Mouse (Mus musculus) adrenal gland, adult 10 weeks (tissue): Measurements from ENCODE around the gene Rhox2g. TPM values are rescaled to one million over a fixed set of nuclear protein-coding genes. Genes with fewer than 3 reads are reported as not detected.

ENCODE experiments used
- polyA plus RNA-seq: library from polyadenylated mRNA; stranded (reverse); fragments of 350-450 nt; fragmentation: Illumina TruSeq; extraction: RNeasy Lipid Tissue Mini Kit (QIAGEN cat#74804); gene quantifications from one replicate; pipeline ENCODE4 v1.2.3, GENCODE M21; 2014; ENCODE audit warnings: low read depth, low replicate concordance

The Rhox2g gene
- polyA plus RNA-seq, result not detected

DNA sequence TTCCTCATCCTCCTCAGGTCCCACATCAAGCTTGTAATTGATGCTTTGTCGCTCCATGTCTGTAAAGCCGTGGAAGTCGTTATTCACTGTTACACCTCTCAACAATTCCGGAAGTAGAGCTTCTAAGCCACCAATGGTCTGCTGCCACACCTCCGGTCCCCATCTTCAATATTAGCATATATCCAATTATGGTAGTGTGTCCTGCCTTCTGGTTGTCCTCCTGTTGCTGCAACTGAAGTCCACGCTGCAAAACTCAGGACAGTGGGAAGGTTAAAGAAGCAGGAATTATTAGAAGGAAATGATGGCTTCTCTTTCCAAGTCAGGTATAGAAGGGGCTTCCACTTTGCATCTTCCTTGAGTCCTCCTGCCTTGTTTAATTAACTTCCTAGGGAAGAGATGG is at the start of gene Rhox2g:
Gene Rhox2g, minus strand, starts transcription at position 101 of the 400 bp plus-strand sequence.

GRCm38 (mm10) chrX:37673177-37673576 is 29.9 kb upstream of the Rhox2g start, which contains the start of gene Rhox2h:
TSS of gene Rhox2h (minus strand) at chrX:37673277.

GRCm38 (mm10) chrX:37668664-37669063 is 25.4 kb upstream of the Rhox2g start, which contains the start of gene Rhox3h:
TSS of gene Rhox3h (minus strand) at chrX:37668764.

DNA sequence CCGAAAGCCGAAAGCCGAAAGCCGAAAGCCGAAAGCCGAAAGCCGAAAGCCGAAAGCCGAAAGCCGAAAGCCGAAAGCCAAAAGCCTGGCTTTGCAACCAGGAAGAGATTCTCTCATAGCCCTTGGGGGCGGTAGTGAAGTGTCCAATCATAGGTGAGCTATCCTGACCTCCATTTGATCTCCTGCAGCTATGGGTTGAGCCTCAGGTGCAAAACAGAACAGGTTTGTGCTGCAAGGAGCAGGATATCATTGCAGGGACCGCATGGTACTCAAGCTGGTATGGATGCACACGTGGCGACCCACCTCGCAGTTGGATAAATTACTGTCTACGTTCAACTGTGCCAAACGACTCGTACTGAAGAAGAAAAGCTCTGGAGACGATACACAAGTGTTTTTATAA is 8.0 kb upstream of the Rhox2g start, which contains the start of gene Rhox4g:
Gene Rhox4g, minus strand, starts transcription at position 101 of the 400 bp plus-strand sequence.

DNA sequence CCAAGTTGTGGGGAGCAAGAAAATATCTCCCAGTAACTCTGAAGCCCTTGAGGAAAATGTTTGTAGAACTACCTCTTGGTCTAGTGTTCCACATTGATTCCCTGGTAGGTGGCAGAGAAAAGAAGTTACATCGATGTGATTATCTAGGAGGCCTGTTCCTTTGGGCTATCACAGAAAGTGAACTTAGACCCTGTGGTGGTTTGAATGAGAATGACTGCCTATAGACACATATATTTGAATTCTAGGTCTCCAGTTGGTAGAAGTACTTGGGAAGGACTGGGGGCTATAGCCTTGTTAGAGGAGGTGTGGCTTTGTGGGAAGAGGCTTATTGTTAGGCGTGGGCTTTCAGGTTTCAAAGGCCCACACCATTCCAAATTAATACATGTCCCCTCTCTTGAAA is 14.8 kb downstream of the Rhox2g start, which contains the start of gene Rhox3g:
Gene Rhox3g, minus strand, starts transcription at position 101 of the 400 bp plus-strand sequence.

GRCm38 (mm10) chrX:37607604-37608003 is 35.7 kb downstream of the Rhox2g start, which contains the start of gene Rhox4f:
TSS of gene Rhox4f (minus strand) at chrX:37607704.

Other genes starting within 250 kb of the Rhox2g start
- not detected for gene Rhox2b, start 231.4 kb downstream of the Rhox2g start, polyA plus RNA-seq
- not detected for gene Rhox4b, start 211.0 kb downstream of the Rhox2g start, polyA plus RNA-seq
- gene Rhox2c, start 189.8 kb downstream of the Rhox2g start, polyA plus RNA-seq, result not detected
- gene Rhox3c, start 184.9 kb downstream of the Rhox2g start, polyA plus RNA-seq, result not detected
- not detected for gene Rhox4c, start 163.1 kb downstream of the Rhox2g start, polyA plus RNA-seq
- gene Rhox2d, start 150.0 kb downstream of the Rhox2g start, polyA plus RNA-seq, result not detected
- not detected for gene Rhox4d, start 129.1 kb downstream of the Rhox2g start, polyA plus RNA-seq
- gene Rhox2e, start 113.0 kb downstream of the Rhox2g start, polyA plus RNA-seq, result not detected
- gene Rhox3e, start 101.5 kb downstream of the Rhox2g start, polyA plus RNA-seq, result not detected
- gene Rhox4e, start 86.1 kb downstream of the Rhox2g start, polyA plus RNA-seq, result not detected
- gene Rhox2f, start 72.1 kb downstream of the Rhox2g start, polyA plus RNA-seq, result not detected
- gene Rhox3f, start 62.5 kb downstream of the Rhox2g start, polyA plus RNA-seq, result not detected
- not detected for gene Rhox4f, start 35.8 kb downstream of the Rhox2g start, polyA plus RNA-seq
- not detected for gene Rhox3g, start 14.9 kb downstream of the Rhox2g start, polyA plus RNA-seq
- gene Rhox4g, start 7.9 kb upstream of the Rhox2g start, polyA plus RNA-seq, result not detected
- gene Rhox3h, start 25.3 kb upstream of the Rhox2g start, polyA plus RNA-seq, result not detected
- not detected for gene Rhox2h, start 29.8 kb upstream of the Rhox2g start, polyA plus RNA-seq
- gene Rhox5, start 161.4 kb upstream of the Rhox2g start, polyA plus RNA-seq, result not detected
- gene Rhox6, start 183.4 kb upstream of the Rhox2g start, polyA plus RNA-seq, result not detected
- gene Rhox7a, start 188.2 kb upstream of the Rhox2g start, polyA plus RNA-seq, result not detected
- gene Rhox8, start 235.5 kb upstream of the Rhox2g start, polyA plus RNA-seq, result not detected